Mouse (Mus musculus) heart, adult 9 months (tissue): ENCODE measurements at regions not wholly inside any gene's neighbourhood (a gene's known extent, or its start where the extent isn't known, plus 50 kb on each side); places are given as distances from the start of the nearest gene placed in this dataset.

ENCODE experiments used
- DNase-seq, 2 experiments: peaks; one replicate each; pipeline ENCODE4 v3.0.0; 2022; ENCODE audit warnings: low spot score in 2 of 2

DNA sequence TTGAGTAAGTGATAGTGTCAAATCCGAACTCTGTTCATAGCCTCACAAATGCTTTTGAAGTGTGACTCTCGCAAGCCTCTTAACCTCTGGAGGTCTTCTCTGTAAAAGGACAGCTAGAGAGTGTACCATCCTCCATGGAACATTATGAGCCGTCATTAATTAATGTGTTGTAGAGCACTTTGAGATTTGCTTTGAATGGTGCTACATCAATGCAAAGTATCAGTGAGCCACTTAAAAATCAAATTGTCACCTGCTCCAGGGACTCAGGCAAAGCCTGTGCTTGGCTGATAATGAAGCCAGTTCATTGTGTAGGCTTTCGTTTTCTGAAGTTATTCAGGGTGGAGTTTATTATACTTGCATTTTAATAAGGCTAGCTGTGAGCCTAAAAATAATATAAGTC, 801.8 kb upstream of the B3galt2 start:
- DNase-seq = no peak

DNA sequence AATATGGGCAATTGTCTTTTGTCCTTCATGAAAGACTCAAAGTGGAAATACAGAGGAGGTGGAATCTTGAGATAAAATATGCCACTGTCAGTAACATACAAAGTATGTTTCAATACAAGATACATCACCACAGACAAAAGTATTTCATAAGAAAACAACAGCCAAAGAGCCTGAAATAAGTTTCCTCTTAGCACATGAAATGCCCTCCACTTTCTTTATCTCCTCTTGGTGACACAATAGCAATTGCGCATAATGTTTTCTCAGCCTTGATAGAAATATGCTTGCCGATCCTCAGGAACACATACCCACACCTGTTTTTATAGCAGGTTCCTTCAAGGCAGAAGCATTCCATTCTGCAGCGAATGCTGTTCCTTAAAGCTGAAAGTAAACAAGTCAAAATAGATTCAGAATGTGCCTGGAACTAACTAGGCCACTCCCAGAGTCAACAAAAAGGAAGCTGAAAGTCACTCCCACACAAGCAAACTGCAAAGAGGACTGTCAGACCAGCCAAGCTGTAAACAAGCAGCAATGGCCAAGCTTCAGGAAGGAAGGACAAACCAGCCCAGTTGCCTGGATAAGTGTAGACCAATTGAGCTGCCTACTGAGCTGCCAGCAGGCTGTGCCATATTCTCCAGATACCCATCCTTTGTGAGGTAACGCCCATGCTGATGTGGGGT, 773.3 kb upstream of the B3galt2 start:
- DNase-seq = no peak

DNA sequence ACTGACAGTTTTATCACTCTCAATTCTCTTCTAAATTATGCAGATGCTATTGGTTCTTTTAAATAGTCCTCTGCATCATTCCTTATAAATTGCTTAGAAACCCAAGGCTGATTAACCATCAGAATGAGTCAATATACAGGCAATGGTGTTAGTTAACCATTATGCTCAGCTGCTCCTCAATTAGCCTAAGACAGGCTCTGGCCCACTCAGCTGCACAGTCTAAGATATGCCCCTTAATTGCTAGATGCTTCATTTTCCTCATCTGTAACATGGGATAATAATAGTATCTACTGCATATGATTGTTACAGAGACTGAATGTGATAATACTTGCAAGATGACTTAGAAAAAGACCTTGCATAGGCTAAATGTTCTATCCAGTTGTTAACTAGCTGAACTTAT, 748.6 kb upstream of the B3galt2 start:
- DNase-seq = no peak

DNA sequence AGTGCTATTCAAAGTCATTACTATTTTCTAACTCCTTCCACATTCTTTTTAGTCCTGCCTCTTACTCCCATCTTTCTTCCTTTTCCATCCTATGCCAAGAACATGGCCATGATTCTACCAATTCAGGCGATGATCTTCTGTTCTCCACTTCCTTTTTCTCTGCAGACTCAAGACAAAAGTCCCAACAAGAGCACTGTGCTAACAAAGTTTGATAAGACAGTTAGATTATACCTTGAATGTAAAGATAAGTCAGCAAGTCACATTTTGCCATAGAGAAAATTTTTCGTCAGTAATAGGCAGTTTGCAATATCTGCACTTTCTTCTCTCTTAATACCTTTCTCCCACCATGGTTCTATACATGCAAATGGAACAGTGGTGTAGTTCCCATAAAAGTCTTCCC, 747.3 kb upstream of the B3galt2 start:
- no peak for DNase-seq

DNA sequence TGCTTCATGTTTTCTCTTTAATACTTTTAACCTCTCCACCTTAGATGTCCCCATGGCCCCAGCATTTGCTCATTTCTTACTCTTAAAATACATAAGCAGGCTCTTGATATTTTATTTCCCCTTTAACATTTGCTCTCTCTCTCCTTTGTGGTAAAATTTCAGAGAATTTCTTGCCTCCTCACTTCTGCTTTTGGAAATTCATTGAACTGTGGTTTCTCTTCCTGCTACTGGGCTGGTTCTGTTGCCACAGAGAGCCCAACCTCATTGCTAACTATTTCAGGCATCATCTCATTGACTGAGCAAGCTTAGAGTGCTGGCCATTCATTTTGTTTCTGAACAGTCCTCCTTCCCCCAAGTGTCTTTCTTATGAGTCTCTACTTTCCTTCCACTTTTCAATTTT, 746.3 kb upstream of the B3galt2 start:
- no peak for DNase-seq

DNA sequence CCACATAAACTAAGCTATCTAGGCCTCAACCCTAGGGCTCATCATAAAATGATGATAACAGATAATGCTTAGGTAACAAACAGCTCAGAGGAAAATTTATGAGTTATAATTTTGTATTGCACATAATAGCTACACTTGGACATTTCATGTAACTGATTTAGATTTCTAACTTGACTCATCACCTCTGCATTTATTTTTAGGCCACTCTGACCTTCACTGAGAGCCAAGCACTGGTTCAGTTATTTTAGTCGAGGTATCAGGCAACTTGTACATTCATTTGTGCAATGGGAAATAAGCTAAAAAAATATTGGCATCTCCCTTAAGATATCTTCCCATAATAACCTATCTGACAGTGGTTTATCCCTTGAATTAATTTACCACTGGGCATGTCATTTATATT, 745.4 kb upstream of the B3galt2 start:
- peak in 1 of 2 experiments; percentile 6 for DNase-seq

DNA sequence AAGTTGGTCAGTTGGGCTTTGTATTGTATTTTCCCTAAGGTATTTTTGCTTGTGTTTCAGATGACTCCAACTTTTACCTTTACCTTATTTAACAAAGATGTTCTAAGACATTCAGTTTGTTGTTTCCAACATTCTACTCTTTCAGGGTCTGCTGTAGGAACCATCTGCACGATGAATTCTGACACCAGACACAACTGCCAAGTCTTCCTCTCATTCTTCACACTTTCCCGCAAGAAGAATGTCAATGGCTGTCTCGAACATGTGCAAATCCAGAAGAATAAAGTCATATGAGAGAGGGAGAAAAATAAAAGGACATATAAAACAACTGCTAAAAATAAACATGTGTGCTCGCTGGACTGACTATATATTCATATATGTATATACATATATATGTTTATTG, 730.6 kb upstream of the B3galt2 start:
- DNase-seq = no peak

DNA sequence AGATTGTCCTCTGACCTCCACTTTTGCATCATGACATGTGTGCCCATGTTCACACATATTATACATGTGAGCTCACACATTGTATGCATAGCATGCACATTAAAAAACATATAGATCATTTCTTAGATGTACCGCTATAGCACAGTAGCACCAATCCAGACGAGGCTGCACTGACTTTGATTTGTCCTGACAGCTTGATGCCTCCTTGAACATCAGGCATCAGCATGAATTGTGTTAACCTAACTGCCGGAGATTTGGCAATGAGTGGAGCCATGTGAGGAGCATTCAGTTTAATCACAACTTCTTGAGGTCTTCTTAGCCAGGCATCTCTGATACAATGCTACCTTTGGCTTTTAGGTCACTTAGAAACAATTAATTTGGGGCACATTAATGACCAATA, 683.8 kb upstream of the B3galt2 start:
- no peak for DNase-seq

DNA sequence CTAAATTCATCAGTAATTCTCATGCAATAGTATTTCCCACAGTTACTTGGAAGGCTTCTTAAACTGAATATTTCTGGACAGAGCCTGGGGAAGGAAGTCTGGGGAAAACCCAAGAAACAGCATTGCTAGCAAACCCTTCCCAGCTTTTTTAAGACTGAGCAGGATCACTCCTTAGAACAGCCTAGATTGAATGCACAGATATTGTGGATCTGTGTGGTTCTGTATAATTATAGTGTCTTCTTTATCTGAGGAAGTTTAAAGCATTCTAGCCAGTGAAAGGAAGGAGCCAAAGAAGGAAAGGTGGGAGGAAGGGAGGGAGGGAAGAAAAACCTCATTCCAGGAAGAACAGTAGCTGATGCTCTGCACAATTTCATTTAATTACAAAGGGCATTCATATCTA, 669.0 kb upstream of the B3galt2 start:
- no peak for DNase-seq

DNA sequence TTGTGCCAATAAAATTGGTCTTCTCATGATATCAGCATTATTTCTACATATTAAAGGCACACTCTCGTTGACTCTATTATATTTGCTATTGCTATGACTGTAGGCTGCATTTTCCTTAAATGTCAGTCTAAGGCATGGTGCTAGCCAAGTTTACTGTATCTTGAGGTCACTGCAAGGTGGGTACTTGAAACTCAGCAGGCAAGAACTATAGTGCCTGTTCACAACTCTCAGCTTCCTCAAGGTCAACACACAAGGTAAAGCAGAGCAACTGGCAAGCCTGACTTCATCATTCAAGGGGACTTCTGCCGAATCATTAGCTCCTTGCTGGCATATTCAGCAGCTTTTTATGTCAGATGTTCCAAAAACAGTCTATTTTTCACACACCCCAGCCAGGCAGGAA, 667.1 kb upstream of the B3galt2 start:
- DNase-seq = no peak

DNA sequence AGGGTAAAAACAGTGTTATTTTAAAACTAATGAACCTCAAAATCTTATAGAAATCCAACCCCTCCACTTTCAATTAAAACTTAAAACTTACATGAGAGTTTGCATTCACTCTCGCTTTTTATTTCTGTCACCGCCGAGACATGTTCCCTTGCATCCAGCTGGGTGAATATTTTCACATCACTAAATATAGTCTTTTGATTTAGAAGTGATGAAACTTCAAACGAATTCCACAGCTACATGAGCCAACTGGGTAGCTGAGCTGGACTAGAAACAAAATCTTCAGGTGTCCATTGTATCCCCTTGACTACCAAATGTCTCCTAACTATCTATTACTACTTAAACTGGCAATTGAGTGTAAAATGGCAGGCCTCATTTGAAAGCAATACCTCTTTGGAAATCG, 657.5 kb upstream of the B3galt2 start:
- no peak for DNase-seq

DNA sequence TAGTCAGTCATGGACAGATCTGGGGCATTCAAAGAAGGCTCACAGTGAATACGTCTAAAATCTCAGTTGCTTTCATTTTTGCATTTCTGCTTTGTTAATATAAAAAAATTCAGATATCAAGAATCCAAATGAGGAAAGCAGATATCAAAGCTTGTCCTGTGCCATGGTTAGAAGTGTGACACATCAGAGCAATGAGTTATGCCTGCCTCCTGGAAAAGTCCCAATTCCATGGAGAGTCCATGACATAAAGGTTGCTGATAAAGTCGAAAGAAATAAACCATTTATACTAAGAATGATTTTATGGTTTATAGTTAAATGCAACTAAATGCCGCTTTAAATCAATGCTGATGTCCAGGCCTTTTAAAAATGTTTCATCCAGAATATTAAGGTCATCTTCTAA, 656.8 kb upstream of the B3galt2 start:
- no peak for DNase-seq

DNA sequence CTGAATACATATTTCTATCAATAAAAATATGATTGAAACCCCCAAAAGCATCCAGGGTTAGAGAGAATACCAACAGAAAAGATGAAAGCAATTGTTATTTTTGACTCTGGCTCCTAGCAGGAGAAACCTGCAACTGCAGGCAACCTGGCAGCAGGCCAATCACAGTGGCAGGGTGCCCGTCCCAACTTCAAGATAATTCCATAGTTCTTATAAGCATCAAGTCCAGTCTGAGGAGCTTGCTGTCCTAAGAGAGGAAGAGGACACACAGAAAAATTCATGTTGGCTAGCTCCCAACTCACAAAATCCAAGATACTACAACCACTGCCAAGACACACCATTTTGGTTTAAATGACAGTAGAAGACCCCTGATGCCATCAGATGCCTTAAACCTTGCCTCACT, 654.9 kb upstream of the B3galt2 start:
- DNase-seq = no peak

DNA sequence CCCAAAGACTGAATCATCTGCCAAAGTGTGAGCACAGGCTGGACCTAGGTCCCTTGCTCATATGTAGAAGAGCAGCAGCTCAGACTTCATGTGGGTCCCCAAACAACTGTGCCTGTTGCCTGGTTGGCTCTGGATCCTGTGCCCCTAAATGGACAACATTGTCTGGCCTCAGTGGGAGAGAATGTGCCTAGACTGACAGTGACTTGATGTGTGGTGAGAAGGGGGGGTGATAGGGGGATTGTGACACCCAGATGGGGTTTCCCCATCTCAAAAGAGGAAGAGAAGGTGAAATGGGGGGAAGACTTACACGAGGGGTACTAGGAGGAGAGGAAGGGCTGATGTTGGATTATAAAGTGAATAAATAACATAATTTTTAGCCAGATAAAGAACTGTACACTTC, 640.2 kb upstream of the B3galt2 start:
- no peak for DNase-seq

DNA sequence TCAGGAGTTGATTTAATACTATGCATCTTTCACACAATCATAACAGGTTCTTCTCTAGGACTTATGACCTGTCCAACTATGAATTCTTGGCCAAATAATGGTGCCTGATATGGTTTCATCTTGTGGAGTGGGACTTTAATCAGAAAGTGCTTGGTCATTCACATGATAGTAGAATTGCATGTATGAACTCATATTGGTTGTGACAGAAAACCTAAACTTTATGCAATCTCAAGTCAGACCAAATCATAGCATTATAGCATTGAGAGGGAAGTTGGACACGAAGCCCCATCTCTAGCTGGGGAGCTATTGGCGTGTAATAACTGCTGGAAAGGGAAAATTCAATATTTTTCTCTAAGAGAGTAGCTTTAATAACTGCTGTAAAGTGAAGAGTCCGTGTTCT, 639.4 kb upstream of the B3galt2 start:
- no peak for DNase-seq

DNA sequence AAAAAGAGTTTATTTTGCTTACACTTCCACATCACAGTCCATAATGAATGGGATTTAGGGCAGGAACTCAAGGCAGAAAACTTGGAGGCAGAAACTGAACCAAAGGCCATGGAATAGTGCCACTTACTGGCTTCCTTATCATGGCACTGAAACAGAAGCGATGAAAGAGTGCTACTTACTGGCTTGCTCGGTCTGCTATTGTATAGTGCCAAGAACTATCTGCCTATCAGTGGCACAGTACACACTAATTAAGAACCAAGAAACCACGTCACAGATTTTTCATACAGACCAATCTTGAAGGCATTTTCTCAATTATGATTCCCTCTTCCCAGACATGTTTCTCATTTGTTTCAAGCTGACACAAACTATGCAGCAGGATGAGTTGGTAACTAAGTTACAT, 634.4 kb upstream of the B3galt2 start:
- no peak for DNase-seq

DNA sequence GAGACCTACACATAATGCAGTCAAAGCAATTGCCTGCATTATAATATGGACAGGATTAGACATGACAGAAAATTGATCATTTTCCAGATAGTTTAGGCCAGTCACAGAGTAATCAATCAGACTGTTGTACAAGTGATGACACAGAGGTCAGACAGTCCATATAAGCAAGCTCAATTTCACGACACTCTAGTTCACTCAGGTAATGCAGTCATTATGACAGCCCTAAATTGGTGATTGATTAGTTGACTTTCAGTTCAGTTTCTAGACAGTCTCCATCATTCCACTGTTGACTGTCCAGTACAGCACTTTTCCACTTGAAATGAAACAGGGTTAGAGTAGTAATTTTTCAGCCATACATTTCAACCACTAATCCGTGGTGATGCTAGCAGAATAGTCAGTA, 620.5 kb upstream of the B3galt2 start:
- no peak for DNase-seq

DNA sequence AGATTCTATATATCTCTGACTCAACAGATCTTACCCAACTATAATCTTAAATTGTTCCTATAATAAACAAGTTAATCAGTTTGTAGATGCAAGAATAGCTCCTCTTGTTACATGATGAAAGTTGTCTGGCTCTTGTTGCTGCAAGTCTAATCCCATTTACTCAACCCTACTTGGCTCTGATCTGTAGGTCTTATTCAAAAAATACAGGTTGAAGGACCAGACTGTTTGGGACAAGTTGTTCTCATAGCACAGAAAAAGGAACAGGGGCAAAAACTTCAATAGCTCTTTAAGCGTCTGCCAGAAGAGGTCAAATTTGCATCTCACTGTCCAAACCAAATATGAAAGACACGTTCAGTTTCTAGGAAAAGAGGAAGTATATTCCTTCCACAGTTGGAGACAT, 587.3 kb upstream of the B3galt2 start:
- no peak for DNase-seq

DNA sequence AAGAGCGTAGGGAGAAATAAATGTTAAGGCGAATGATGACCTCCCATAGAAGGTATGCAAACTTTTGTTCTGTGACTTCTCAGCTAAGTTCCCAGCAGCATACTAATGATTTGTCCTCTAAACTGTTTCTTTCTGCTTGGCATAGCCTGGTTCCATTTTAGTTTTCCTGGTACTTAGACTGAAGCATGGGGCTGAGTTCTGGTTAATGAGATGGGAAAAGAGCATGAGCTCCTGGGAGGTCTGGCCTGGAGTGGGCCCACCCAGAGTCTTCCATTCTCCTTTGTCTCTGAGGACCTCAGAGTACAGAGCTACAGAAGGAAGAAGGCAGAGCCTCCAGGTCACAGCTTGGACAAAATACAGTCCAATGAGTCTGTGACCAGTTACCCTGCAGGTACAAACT, 586.9 kb upstream of the B3galt2 start:
- DNase-seq = no peak

DNA sequence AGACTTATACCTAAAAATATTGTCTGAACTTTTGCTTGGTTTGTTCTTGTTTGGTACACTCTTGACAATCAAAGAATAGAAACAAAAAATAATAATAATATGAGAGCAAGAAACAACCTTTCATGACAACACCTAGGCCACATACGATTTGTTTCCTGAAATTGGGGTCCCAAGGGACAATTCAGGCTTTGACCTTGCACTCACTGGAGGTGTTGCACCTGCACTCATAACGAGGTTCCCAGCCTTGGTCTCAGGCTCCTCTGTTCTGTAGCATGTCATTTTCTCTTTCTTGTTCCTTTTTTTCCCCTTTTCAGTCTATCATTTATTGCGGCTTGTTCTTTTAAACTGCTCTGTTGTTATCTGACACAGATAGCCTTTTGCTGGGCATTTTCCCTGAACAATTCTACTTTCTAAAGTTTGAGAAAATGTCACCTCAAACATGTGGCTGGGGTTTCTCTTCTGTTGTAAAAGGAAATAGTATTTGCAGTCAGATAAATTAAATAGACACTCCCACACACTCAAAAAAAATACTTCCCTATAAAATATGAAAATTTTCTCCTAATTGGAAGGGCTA, 585.9 kb upstream of the B3galt2 start:
- no peak for DNase-seq

DNA sequence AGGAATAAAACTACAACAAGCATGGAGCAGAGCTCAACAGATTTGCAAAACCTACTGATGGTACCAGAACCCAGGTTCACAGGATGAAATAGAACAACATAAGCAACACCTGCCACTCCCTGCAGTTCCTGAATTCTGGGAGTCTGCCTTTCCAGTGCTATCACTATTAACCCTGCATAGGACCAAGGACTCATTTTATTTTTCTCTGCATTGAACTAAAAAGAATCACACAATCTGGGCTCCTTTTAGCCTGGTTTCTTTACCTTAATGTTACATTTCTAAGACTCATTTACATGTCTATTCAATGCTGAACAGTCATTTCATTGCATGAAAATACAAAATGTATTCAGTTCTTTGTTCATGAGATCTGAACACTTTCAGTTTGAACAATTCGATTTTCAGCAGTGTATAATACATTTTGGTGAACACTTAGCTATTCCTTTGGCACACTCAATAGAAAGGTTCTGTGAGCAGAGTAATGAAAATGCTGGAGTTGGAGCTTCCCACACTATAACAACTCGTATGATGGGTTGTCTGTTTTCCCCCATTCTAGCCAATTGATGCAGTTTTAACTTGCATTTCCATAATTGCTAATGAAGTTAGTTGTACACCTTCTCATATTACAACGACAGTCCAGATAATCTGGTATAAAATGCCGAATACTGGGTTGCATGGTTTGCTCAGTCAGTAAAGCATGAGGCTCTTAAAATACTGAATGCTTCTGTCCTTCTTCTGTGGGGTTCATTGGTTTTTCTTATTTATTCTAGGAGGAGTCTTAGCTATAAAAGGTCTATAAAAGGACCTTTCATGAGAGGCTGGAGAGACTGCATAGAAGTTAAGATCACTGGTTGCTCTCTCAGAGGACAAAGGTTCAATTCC, 579.5 kb upstream of the B3galt2 start:
- DNase-seq = no peak

DNA sequence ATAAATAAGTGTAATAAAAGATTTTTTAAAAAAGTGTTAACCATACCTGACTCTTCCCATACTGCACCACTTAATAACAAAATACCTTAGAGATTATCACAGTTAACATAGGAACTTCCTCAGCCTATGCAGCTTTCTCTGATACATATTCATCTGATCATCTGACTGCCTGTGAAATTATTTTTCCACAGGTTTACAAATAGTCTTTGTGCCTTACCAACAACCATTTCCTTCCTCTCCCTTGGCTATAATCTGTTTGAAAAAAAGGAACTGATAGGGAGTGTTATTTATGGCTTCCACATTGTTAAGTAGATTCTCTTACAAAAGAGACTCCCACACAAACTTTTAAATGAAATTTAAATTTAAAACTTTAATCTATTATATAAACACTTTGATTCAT, 575.0 kb upstream of the B3galt2 start:
- no peak for DNase-seq

DNA sequence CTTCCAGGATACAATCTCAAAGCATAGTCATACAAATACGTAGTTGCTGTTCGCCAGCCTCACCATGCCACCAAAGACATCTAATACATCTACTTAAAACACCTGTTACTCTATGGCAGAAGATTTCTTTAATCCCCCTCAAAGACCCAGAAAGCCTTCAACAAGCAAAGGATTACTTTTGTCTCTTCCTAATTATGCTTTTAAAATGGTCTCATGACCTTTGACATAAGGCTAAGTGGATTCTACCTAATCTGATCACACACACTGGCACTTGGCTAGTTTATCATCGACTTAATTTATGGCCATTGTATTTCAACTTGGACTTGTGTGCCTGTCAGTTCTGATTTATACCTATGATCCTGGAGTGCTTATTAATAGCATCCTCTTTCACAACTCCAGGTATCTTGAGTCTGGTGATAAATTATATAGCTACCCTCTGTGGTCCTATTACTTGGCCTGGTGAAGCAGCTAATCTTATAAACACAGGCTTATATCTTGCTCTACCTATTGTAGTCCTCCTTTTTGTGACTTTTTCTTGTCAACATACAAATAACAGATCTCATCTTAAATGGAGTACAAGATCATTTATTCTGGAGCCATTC, 568.6 kb upstream of the B3galt2 start:
- DNase-seq = no peak
